Mouse (Mus musculus): ENCODE results near the gene Dact3.

DNA sequence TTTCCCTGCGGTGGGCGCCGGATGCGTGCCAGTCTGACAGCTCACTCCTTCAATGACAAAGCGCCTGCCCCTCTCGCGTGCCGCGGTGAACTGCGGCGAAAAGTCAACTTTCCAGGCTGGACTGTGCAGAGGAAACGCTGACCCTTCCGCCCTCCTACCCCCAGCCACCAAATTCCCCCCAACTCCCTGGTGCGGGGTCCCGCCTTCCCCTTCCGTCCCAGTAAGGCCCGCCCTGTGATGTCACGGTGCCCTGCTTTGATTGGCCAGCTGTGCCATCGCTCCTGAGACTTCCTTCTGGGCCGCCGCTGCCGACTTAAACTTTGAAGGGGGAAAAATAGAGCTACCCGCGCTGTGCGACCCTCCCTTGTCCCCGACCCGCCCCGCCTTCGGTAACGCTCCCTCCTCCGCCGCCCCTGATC, 32.5 kb upstream of the Dact3 start, which contains the start of gene Prkd2:
- TF ChIP-seq POLR2A (IDR thresholded peaks at IDR 0.05; ENCODE audit: borderline replicate concordance, extremely low read depth, low read depth, low read length): peak; percentile 79; the same call in 1 of the 2 replicates
- no peak for TF ChIP-seq CTCF (IDR thresholded peaks at IDR 0.05; ENCODE audit: insufficient read depth, low read length)
